Mouse (Mus musculus) adrenal gland, postnatal 4 days (tissue): ENCODE data around the gene Sptlc2. TPM values are rescaled to one million over a fixed set of nuclear protein-coding genes. Genes with fewer than 3 reads are reported as not detected.

ENCODE experiments used
- DNase-seq, 2 experiments: peaks; one replicate each; pipeline ENCODE4 v3.0.0; 2021 to 2022; ENCODE audit warnings: low spot score in 2 of 2, mixed read lengths in 2 of 2
- long read RNA-seq, 2 experiments: library from polyadenylated mRNA; stranded (forward); transcript quantifications; one replicate each; pipeline ENCODE4 v2.0.0; 2021
- total RNA-seq, 2 experiments: library from RNA; stranded (reverse); gene quantifications; 2 replicates each; pipeline ENCODE4 v1.2.3; 2021

Sptlc2 gene
- total RNA-seq, result 100 to 1,000 TPM; 183 to 197 TPM
- long read RNA-seq, experiment 1, full-length matches to known transcripts, result 79 of 94 reads
- long read RNA-seq, experiment 1, partial matches to known transcripts, result 8 of 94 reads
- long read RNA-seq, experiment 1, other reads (novel, unspliced or antisense), result 7 of 94 reads
- long read RNA-seq, experiment 2, full-length matches to known transcripts, result 101 of 128 reads
- long read RNA-seq, experiment 2, partial matches to known transcripts, result 5 of 128 reads
- long read RNA-seq, experiment 2, other reads (novel, unspliced or antisense), result 22 of 128 reads

- peak; percentile 96 to 99 for DNase-seq
Measured at GRCm38 (mm10) chr12:87388122-87388774, at the start of gene Sptlc2. Gene Sptlc2, minus strand, starts transcription at chr12:87388355.

- no peak for DNase-seq
Measured at GRCm38 (mm10) chr12:87428885-87429284, 40.7 kb upstream of the Sptlc2 start.

DNA sequence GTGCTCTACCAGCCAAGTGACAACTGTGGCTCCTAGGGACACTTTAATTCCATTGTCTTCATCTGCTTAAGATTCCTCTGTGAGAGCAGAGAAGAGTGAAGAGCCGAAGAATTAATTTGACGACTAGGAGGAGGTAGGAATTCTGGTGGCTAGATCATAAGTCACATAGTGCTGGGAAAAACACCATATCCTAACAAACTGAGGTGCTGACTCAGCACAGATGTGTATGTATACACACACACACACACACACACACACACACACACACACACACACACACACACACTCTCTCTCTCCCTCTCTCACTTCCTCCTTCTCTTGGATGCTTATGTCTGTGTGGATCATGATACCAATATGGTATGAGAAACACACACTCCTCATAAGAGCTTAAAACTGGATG, 40.1 kb upstream of the Sptlc2 start:
- no peak for DNase-seq

GRCm38 (mm10) chr12:87426354-87427031, 38.3 kb upstream of the Sptlc2 start:
- no peak for DNase-seq

- no peak for DNase-seq
Measured at GRCm38 (mm10) chr12:87424516-87424915, 36.4 kb upstream of the Sptlc2 start.

GRCm38 (mm10) chr12:87423700-87424099, 35.5 kb upstream of the Sptlc2 start:
- DNase-seq, result no peak

- DNase-seq, result no peak
Measured at GRCm38 (mm10) chr12:87421708-87422507, 33.8 kb upstream of the Sptlc2 start.

GRCm38 (mm10) chr12:87419974-87420485, 31.9 kb upstream of the Sptlc2 start:
- no peak for DNase-seq

- no peak for DNase-seq
Measured at GRCm38 (mm10) chr12:87418921-87419320, 30.8 kb upstream of the Sptlc2 start.

DNA sequence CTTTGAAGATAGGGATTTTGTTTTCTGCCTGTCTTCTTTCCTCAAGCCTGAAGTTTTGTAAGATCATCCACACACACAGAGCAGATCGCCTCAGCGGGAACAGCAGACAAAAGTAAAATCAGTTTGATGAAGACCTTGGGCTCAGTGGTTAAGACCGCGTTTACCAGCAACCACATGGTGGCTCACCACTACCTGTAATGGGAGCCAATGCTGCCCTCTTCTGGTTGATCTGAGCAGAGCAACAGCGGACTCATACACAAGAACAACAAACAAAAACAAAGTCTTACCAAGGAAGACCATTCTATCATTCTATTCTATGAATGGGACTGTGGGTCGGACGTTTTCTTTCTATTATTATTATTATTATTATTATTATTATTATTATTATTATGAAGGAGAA, 28.5 kb upstream of the Sptlc2 start:
- peak in 1 of 2 experiments; percentile 43 for DNase-seq

DNA sequence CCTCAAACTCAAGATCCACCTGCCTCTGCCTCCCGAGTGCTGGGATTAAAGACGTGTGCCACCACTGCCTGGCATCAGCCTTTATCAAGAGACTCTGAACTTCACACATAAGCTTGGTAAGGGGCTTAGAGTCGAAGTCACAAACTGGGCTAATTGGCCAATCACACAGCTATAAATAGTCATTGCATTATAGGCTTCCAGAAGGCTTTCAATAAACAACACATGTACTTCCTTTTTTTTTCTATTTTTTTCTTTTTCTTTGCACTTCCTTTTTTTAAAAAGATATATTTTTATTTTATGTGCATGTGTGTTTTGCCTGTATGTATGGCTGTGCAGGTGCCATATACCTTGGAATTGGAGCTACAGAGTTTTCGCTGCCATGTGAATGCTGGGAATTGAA, 27.2 kb upstream of the Sptlc2 start:
- DNase-seq, result no peak

DNA sequence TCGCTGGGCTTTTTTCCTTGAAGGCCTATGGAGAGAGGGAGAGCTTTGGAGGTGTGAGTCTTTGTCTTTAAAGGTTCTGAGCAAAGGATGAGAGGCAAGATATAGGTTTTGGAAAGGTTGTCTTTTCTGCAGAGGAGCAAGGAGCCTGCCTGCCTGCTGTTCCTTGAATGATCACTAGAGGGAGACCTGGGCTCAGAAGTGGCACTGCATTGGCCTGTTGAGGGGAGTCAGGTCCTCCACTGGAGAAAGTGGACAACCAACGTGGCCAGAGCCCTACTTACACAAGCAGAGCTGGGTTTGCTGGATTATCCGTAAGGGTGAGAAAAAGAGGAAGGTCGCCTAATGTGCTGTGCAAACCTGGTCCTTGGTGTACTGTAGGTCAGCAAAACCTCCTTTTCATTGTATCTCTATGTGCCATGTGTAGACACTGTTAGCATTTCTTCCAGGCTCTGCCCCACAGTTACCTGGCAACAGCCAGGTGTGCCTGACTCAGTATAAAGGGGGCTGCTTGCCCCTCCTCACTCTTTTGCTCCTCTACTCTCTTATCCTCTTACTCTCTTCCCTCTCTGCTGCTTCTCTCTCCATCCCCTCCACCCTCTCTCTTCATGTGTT, 25.1 kb upstream of the Sptlc2 start:
- DNase-seq, result peak; percentile 33 to 36

- no peak for DNase-seq
Measured at GRCm38 (mm10) chr12:87410999-87411398, 22.8 kb upstream of the Sptlc2 start.

- DNase-seq, result no peak
Measured at GRCm38 (mm10) chr12:87409123-87409522, 21.0 kb upstream of the Sptlc2 start.

GRCm38 (mm10) chr12:87407869-87408605, 19.9 kb upstream of the Sptlc2 start:
- DNase-seq, result no peak

DNA sequence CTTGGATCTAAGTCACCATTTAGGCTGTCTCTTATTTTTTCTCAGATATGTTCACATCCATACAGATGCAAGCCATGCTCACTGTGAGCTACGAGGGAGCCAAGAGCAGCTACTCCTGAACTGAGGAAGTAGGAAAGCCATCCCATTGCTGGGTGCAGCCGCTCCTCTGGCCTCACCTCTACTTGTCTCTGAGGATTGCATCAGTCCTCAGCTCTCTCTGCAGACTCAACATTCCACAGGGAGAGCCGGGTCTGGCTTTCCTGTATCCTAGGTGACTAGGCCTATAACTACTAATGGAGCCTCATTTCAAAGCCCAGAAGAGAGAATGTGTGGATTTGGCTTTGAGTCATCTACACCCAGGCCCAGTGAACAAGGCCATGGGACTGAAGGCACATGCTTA, 17.6 kb upstream of the Sptlc2 start:
- DNase-seq, result no peak

- no peak for DNase-seq
Measured at GRCm38 (mm10) chr12:87405165-87405564, 17.0 kb upstream of the Sptlc2 start.

DNA sequence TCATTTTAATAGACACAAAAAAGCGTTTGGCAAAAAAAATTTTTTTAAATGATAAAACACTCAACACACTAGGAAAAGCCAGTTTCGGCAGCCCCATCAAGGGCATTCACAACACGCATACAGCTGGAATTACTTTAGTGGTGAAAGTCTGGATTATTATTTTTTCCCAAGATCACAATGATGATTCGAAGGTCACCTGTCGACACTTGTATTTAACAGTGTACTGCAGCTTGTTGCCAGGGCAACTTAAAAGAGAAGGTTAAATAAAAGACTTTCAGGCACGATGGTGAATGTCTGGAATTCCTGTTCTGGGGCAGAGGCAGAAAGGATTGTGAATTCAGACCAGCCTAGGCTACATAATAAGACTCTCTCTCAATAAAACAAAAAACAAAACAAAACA, 13.7 kb upstream of the Sptlc2 start:
- DNase-seq, result no peak

- no peak for DNase-seq
Measured at GRCm38 (mm10) chr12:87399119-87399819, 11.1 kb upstream of the Sptlc2 start.
